Mouse (Mus musculus) testis, adult 10 weeks (tissue): ENCODE measurements around the gene Slc9a7. TPM values are rescaled to one million over a fixed set of nuclear protein-coding genes. Genes with fewer than 3 reads are reported as not detected.

ENCODE experiments used
- polyA plus RNA-seq: library from polyadenylated mRNA; stranded (reverse); fragments of 350-450 nt; fragmentation: Illumina TruSeq; extraction: RNeasy Lipid Tissue Mini Kit (QIAGEN cat#74804); gene quantifications from one replicate; pipeline ENCODE4 v1.2.3, GENCODE M21; 2014; ENCODE audit warnings: low read depth, low replicate concordance

The Slc9a7 gene
- 0.42 TPM for polyA plus RNA-seq

GRCm38 (mm10) chrX:20291282-20292039 lies at the start of gene Slc9a7:
Gene Slc9a7, minus strand, starts transcription at chrX:20291807.

GRCm38 (mm10) chrX:20059381-20059971 lies 232.1 kb downstream of the Slc9a7 start, which contains the start of gene Chst7:
Gene Chst7, plus strand, starts transcription at chrX:20059560.

Other genes with a start within 250 kb of the Slc9a7 start
- gene Chst7, start 232.2 kb downstream of the Slc9a7 start, polyA plus RNA-seq, result not detected
- 133 TPM for gene Rp2, start 72.7 kb upstream of the Slc9a7 start, polyA plus RNA-seq
- 40.3 TPM for gene Jade3, start 133.9 kb upstream of the Slc9a7 start, polyA plus RNA-seq